Mouse (Mus musculus) spleen, adult 18-20 months (tissue): Measurements from ENCODE around the gene Taf1c.
A peak's percentile ranks its signal among the peaks of the same experiment; 100 is the strongest.

ENCODE experiments used
- DNase-seq, 2 experiments: peaks; one replicate each; pipeline ENCODE4 v3.0.0; 2022; ENCODE audit warnings: mixed read lengths in 2 of 2

Taf1c gene

DNA sequence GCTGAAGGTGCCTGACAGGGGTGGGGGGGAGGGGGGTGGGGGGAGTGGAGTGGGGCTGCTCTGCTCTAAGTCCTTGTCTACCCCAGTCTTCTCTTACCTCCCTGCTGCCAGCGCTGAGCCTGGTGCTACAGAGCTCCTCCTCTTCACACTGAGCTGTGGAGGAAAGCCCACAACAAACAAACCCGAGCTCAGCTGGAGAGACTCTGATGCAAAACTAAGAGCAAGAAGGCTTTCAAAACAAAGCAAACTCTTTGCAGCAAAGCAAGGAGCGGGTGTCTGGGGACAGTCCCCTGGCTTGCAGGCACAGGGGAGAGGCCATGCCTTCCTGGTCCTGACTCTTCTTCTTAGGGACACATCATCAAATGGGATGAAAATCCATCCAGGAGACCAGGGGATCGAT lies 35.1 kb downstream of the Taf1c start:
- DNase-seq = no peak

GRCm38 (mm10) chr8:119568951-119569350 lies 36.1 kb downstream of the Taf1c start:
- no peak for DNase-seq

DNA sequence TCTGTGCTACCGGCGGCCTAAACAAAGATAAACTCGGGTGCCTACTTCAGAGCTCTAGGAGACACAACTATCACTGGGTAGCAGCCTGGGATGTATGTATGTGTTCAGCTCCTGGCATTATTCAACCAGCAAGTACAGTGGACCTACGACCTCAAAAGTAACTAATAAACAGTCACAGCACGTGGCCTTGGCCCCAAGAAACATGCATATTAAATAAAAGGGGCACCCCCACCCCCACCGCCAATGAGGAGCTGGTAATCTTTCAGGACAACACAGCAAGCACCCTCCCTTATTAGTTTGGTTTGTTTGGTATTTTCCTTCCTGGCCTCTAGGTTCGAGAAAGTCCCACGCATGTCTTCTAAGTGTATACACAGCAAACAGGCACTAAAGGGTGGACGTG lies 36.8 kb downstream of the Taf1c start:
- no peak for DNase-seq

DNA sequence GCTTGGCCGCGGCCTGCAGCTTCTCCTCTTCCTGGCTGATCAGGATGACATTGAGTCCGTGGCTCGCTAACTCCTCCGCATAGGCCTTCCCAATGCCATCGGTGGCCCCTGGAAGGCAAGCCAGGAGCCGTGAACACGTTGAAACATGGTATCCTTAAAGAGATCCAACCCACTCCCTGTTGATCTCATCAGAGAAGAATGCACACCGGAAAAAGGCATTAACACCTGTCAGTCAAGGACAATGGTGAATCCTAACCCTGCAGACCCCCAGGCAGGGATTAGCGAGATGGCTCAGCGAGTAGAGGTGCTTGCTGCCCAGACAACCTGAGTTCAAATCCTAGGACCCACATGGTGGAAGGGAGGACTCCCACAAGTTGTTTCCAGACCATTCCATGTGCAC lies 38.7 kb downstream of the Taf1c start:
- DNase-seq = no peak

DNA sequence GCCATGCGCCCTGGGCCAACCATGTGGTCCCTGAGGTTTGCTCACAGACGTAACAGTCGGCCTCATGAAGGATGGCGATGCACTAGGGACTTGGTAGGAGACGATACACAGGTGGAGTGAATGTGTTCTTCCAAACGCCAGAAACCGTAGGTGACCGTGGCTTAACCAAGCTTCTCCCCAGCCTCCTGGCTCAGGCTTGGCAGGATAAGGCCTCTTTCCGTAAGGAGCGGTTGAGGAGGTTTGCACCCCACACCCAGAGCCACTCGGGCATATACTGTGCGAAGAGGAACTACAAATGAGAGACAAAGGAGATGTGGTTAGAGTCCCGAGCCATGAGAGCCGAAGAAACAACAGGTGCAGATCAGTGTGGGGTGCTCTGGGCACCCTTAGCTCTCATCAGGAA lies 41.2 kb downstream of the Taf1c start:
- DNase-seq = peak; percentile 25 to 27

GRCm38 (mm10) chr8:119559402-119559720 lies 45.7 kb downstream of the Taf1c start:
- no peak for DNase-seq

DNA sequence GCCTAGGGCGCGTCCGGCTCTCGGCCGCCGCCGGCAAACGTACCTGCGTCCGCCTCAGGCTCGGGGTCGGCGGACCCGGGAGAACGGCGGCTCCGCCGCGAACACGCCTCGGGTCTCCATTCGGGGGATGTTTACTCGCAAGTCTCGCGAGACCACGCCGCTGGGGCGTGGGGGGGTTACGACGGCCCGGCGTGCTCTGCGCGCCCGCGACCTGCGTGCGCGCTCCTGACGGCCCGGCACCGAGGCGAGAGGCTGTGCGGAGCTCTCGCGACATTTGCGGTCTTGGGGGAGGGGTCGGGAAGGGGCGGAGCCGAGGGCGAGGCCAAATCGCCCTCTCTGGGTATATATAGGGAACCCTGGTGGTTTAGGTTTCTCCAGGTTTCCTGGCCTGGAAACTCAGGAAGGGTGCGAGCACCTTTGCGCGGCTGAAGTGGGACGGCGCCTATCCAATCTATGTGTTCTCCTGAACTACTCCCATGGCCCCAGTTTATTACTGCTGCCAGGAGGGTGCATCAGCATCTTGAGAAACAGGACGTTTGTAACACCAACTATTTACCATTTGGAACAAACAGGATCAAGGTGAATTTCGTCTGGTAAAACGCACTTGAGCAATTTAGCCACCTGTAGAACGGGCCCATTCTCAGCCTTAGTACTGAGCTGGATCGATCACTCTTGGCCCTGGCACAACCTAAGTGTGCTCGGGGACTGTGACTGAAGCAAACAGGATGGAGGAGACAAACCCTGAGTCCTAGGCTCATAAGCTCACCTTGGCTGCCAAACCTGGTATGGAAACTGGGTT lies 46.2 kb downstream of the Taf1c start, which contains the start of gene Mbtps1:
TSS of gene Mbtps1 (minus strand) at position 133 of the 799 bp plus-strand sequence.
- peak; percentile 98 for DNase-seq

DNA sequence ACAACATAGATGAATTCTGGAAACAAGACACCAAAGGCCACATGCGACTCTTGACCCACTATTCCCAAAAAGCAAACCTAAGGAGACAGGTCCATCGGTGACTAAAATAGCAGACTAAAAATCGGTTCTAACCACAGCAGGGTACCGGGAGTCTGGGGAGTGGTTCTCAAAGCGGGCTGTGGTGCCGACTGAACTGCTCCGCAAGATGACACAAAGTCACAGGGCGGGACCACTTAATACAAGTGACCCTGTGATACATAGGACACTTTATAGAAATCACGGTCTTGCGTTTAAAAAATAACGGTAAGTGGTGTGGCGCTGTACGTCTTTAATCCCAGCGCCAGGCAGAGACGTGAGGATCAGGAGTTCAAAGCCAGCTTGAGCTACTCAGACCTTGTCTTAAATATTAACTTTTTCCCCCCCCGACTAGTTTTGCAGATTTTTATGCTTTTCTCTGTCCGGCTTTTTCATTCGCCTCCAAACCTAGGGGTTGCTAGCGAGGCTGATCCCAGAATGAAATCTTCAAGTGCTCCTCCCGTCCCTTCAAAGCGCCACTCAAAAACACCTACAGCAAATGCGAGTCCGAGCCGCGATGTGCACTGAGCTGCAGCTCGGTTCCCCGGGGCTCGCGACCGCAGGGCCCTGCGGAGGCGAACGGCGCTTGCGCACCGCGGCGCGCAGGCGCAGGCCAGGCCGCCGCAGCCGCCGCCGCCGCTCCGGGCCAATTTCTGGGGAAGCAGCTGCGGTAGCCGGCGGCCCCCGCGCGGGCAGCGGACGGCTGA lies 47.0 kb downstream of the Taf1c start:
- no peak for DNase-seq

GRCm38 (mm10) chr8:119557132-119557531 lies 47.9 kb downstream of the Taf1c start:
- no peak for DNase-seq

- no peak for DNase-seq
Observed at GRCm38 (mm10) chr8:119555861-119556260, 49.2 kb downstream of the Taf1c start.

- no peak for DNase-seq
Observed at GRCm38 (mm10) chr8:119552967-119553366, 52.1 kb downstream of the Taf1c start.

DNA sequence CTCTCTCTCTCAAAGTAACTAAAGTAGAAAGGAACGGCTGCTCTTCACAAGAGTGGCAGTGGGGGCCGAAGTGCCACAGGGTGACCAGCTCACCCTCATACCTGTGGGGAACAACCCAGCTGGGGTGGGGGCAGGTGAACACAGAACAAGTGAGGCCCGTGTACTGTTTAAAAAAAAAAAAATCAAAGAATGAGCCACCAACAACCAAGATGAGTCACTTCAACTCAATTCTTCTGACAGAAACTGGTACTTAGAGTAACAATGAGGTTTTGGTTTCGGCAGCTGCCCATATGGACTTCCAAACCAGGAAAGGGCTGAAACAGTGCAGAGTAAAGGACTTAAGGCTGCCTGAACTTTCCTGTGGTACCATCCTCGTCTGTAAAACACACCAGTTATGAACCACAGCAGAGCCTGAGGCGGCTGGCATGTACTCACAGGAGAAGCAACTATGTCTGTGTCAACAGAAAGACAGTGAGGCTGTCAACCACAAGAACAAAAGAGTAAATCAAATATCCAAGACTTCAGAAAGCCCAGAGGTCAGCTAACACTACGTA lies 56.4 kb downstream of the Taf1c start:
- no peak for DNase-seq
